Mouse (Mus musculus) forebrain, embryonic 14.5 days (tissue): Measurements from ENCODE around the gene Kansl2. TPM values are rescaled to one million over a fixed set of nuclear protein-coding genes. Genes with fewer than 3 reads are reported as not detected.

Experiments used
- ATAC-seq: fragments of 200-750 bp; cut with Nextera tagmentation; 2 replicates; pipeline ENCODE4 v1.8.0; 2017; ENCODE audit warnings: mild to moderate bottlenecking, moderate library complexity
- DNase-seq: peaks from one replicate; pipeline ENCODE4 v3.0.0-alpha.2; 2015; ENCODE audit warnings: low spot score
- H3K27ac ChIP-seq: fragments of 300-500 bp; sonication (generic); 2 replicates; pipeline ENCODE4 v1.5.1; 2014; ENCODE audit warnings: low read depth, mild to moderate bottlenecking, control low read depth, low read length, moderate library complexity
- H3K27me3 ChIP-seq: fragments of 300-500 bp; sonication (generic); replicated peaks from 2 replicates; pipeline ENCODE4 v1.6.1; 2014; ENCODE audit warnings: low read length, control low read depth, mixed read lengths; ENCODE audit not compliant: control insufficient read depth, insufficient read depth
- H3K36me3 ChIP-seq: fragments of 300-500 bp; sonication (generic); 2 replicates; pipeline ENCODE4 v1.6.1; 2014; ENCODE audit warnings: low read length, control low read depth; ENCODE audit not compliant: control insufficient read depth, insufficient read depth
- H3K4me1 ChIP-seq: fragments of 300-500 bp; sonication (generic); 2 replicates; pipeline ENCODE4 v1.6.1; 2014; ENCODE audit warnings: antibody characterized with exemption, low read length, control low read depth; ENCODE audit not compliant: control insufficient read depth, insufficient read depth
- H3K4me2 ChIP-seq: fragments of 300-500 bp; sonication (generic); 2 replicates; pipeline ENCODE4 v1.6.1; 2014; ENCODE audit warnings: mild to moderate bottlenecking, control low read depth, low read length
- H3K4me3 ChIP-seq: fragments of 300-500 bp; sonication (generic); 2 replicates; pipeline ENCODE4 v1.5.1; 2014; ENCODE audit warnings: low read depth, low read length, control low read depth
- H3K9ac ChIP-seq: fragments of 300-500 bp; sonication (generic); 2 replicates; pipeline ENCODE4 v1.6.1; 2014; ENCODE audit warnings: mild to moderate bottlenecking, low read length, control low read depth, moderate library complexity
- H3K9me3 ChIP-seq: fragments of 300-500 bp; sonication (generic); replicated peaks from 2 replicates; pipeline ENCODE4 v1.6.1; 2016; ENCODE audit warnings: low read length, control low read depth, mixed read lengths; ENCODE audit not compliant: control insufficient read depth
- WGBS: fragments of 180-500 bp; shearing (Covaris S2); extraction: QIAGEN DNeasy Blood & Tissue Kit; methylation state at CpG from one replicate; pipeline ENCODE4 v1.1.7; 2014; 5-methylcytosine and 5-hydroxymethylcytosine counted together
- polyA plus RNA-seq: library from polyadenylated mRNA; unstranded; fragments of >200 nt; fragmentation: Nextera tagmentation; extraction: Ambion mirVana; gene quantifications from 2 replicates; pipeline ENCODE4 v1.2.1, GENCODE M21; 2014

Gene Kansl2
- polyA plus RNA-seq, 1 experiment from 2014 or later, result 134 TPM

- no peaks in the 10 kb centered on the region for H3K9me3 ChIP-seq
- H3K4me2 ChIP-seq, result peak overlapping the region; percentile 37
- DNase-seq (peak; percentile 82), ATAC-seq (0 out of 2 replicates have a peak, but pooled peaks have one; percentile 7)
- H3K9ac ChIP-seq, result no peak overlapping the region
- H3K4me1 ChIP-seq, result no peaks in the 10 kb centered on the region
- H3K27me3 ChIP-seq, result no peaks in the 10 kb centered on the region
- H3K27ac ChIP-seq, result no peak overlapping the region
- WGBS, result 30% methylated on average over 25 of the region's 25 CpGs
- H3K36me3 ChIP-seq, result no peaks in the 10 kb centered on the region
- H3K4me3 ChIP-seq, result no peak overlapping the region
Observed at GRCm38 (mm10) chr15:98510438-98511385, 23.4 kb downstream of the Kansl2 start.

DNA sequence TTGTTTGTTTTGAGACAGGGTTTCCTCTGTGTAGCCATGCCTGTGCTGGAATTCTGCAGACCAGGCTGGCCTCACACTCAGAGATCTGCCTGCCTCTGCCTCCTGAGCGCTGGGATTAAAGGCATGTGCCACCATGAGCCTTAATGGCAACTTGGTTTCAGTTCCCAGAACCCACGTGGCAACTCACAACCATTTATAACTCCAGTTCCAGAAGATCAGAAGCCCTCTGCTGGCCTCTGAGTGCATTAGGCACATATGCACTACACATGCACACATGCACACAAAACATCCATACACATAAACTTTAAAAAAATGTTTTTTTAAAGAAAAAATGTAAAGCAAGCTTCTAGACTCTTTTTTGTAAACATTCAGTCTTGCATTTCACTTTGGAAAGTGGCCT lies 24.7 kb downstream of the Kansl2 start:
- ATAC-seq (no peak), DNase-seq (no peak)
- WGBS, result 61% methylated on average over 2 of the region's 2 CpGs
- Histone ChIP-seq H3K4me1 (no peaks in the 10 kb centered on the region), H3K4me2 (no peak overlapping the region), H3K27me3 (no peaks in the 10 kb centered on the region), H3K27ac (no peak overlapping the region), H3K36me3 (no peaks in the 10 kb centered on the region), H3K9me3 (no peaks in the 10 kb centered on the region), H3K9ac (no peak overlapping the region), H3K4me3 (no peak overlapping the region)

DNA sequence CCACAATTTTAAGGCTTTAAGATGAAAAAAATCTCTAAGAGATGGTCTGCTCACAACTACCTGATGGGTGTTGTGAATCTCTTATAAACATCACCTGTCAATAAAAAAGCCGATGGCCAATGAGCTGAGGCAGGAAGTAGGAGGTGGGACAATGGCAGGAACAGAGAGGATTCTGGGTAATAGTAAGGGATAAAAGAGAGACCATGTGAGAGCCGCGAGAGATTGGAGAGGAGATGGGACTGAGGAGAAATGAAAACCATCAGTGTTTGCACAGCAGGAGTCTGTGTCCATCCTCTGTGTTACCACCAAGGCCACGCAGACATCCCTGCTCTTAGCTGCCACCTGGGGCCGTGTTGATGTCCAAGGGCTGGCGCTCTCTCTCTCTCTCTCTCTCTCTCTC lies 26.7 kb downstream of the Kansl2 start:
- H3K4me1 ChIP-seq, result no peaks in the 10 kb centered on the region
- no peak overlapping the region for H3K4me2 ChIP-seq
- WGBS, result 95% methylated on average over 3 of the region's 6 CpGs
- no peak overlapping the region for H3K9ac ChIP-seq
- no peaks in the 10 kb centered on the region for H3K9me3 ChIP-seq
- H3K27me3 ChIP-seq, result no peaks in the 10 kb centered on the region
- ATAC-seq (no peak), DNase-seq (no peak)
- H3K4me3 ChIP-seq, result no peak overlapping the region
- H3K27ac ChIP-seq, result no peak overlapping the region
- H3K36me3 ChIP-seq, result no peaks in the 10 kb centered on the region

DNA sequence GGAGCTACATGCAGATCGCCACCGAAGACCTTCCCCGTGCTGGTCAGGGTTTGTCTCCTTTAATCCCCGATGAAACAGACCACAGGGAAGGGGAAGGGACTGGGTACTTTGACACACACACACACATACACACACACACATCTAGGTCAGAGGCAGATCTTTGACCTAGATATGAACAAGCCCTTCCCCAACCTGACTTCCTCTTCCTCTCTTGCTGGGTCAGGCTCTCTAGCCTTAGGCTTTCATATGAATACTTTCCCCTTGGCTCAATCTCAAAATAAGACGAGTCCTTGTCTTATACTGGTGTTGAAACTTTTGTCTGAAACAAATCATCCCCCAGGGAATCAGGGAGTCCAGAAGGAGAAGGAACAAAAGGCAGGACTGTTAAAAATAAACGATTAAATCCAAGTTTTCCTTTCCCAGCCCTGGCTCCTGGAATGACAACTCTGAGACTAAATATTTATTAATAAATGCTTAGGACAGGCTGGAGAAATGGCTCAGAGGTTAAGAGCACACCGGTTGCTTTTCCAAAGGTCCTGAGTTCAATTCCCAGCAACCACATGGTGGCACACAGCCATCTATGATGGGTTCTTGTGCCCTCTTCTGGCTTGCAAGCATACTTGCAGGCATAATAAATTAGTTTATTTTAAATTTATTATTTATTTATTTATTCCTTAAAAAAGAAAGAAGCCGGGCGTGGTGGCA lies 27.7 kb downstream of the Kansl2 start:
- H3K36me3 ChIP-seq, result no peaks in the 10 kb centered on the region
- no peak overlapping the region for H3K27ac ChIP-seq
- no peak for ATAC-seq
- no peak overlapping the region for H3K4me2 ChIP-seq
- no peak overlapping the region for H3K4me3 ChIP-seq
- H3K9me3 ChIP-seq, result no peaks in the 10 kb centered on the region
- H3K9ac ChIP-seq, result no peak overlapping the region
- WGBS, result 84% methylated on average over 9 of the region's 9 CpGs
- H3K4me1 ChIP-seq, result no peaks in the 10 kb centered on the region
- DNase-seq, result no peak
- H3K27me3 ChIP-seq, result no peaks in the 10 kb centered on the region

GRCm38 (mm10) chr15:98504514-98504913 lies 29.6 kb downstream of the Kansl2 start:
- WGBS, result 11% methylated on average over 18 of the region's 18 CpGs
- DNase-seq (peak; percentile 67), ATAC-seq (no peak)
- H3K4me2 ChIP-seq, result no peak overlapping the region
- no peaks in the 10 kb centered on the region for H3K27me3 ChIP-seq
- H3K4me3 ChIP-seq, result no peak overlapping the region
- no peak overlapping the region for H3K9ac ChIP-seq
- H3K36me3 ChIP-seq, result no peaks in the 10 kb centered on the region
- H3K27ac ChIP-seq, result no peak overlapping the region
- H3K9me3 ChIP-seq, result no peaks in the 10 kb centered on the region
- H3K4me1 ChIP-seq, result no peaks in the 10 kb centered on the region

GRCm38 (mm10) chr15:98503317-98503716 lies 30.7 kb downstream of the Kansl2 start:
- DNase-seq (no peak), ATAC-seq (no peak)
- H3K9ac ChIP-seq, result no peak overlapping the region
- H3K36me3 ChIP-seq, result no peaks in the 10 kb centered on the region
- no peaks in the 10 kb centered on the region for H3K27me3 ChIP-seq
- H3K4me1 ChIP-seq, result no peaks in the 10 kb centered on the region
- no peak overlapping the region for H3K4me3 ChIP-seq
- WGBS, result 94% methylated on average over 3 of the region's 3 CpGs
- no peaks in the 10 kb centered on the region for H3K9me3 ChIP-seq
- H3K27ac ChIP-seq, result no peak overlapping the region
- H3K4me2 ChIP-seq, result no peak overlapping the region

GRCm38 (mm10) chr15:98497631-98498030 lies 36.4 kb downstream of the Kansl2 start:
- no peak for DNase-seq
- WGBS, result 95% methylated on average over 17 of the region's 17 CpGs
- Histone ChIP-seq H3K4me1 (no peaks in the 10 kb centered on the region), H3K4me2 (no peak overlapping the region), H3K27me3 (no peaks in the 10 kb centered on the region), H3K9ac (no peak overlapping the region), H3K9me3 (no peaks in the 10 kb centered on the region), H3K27ac (no peak overlapping the region), H3K36me3 (no peaks in the 10 kb centered on the region), H3K4me3 (no peak overlapping the region)
- no peak for ATAC-seq

DNA sequence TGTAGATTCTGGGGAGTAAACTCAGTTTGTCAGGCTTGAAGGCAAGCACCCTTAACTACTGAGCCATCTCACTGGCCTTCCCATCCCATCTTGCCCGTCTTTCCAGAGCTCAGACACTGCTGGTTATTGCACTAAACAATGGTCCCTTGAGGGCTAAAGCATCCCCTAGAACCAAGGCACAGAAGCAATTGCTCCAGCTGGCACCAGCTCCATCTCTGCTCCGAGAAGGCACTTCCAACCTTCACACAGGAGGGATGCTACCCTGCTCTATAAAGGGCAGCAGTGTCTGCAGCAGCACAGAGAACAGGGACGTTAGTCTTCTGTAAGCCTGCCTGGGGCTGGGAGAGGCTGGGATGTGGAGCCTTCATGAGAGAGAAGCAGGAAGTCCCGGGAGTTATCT lies 42.0 kb downstream of the Kansl2 start, which contains the start of gene Olfr279:
TSS of gene Olfr279 (plus strand) at position 301 of the 400 bp plus-strand sequence.
- H3K27me3 ChIP-seq, result no peaks in the 10 kb centered on the region
- H3K4me3 ChIP-seq, result no peak within 1 kb of the TSS
- DNase-seq (no peak), ATAC-seq (no peak)
- H3K4me1 ChIP-seq, result no peaks in the 10 kb centered on the region
- 63% methylated on average over 4 of the region's 4 CpGs for WGBS
- no peaks in the 10 kb centered on the region for H3K36me3 ChIP-seq
- no peaks in the 10 kb centered on the region; the same call in 1 of the 2 replicates for H3K9me3 ChIP-seq
- no peak within 1 kb of the TSS for H3K9ac ChIP-seq
- no peak within 1 kb of the TSS for H3K4me2 ChIP-seq
- H3K27ac ChIP-seq, result no peak within 1 kb of the TSS

DNA sequence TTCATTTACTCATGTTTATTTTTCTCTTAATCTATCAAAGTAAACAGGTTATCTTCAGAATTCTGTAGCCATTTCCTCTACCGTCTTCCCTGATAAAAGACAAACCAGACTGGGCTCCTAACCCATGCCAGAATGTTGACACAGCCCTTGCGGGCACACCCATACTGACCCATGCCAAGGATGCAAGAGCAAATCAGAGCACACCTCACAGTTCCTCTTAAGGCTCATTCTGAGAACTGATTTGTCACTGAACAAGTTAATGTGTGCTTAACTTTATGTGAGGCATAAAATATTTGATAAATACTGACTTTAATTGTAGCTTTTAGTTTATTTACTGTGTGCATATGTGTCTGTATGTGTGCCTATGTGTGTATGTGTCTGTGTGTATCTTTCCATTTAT lies 42.7 kb downstream of the Kansl2 start:
- Histone ChIP-seq H3K4me3 (no peak overlapping the region), H3K27me3 (no peaks in the 10 kb centered on the region), H3K9me3 (no peaks in the 10 kb centered on the region; the same call in 1 of the 2 replicates), H3K27ac (no peak overlapping the region), H3K4me1 (no peaks in the 10 kb centered on the region), H3K36me3 (no peaks in the 10 kb centered on the region), H3K4me2 (no peak overlapping the region), H3K9ac (no peak overlapping the region)
- WGBS, result 87% methylated on average over 2 of the region's 2 CpGs
- DNase-seq, result no peak
- no peak for ATAC-seq
